Mouse (Mus musculus) C2C12 (cell line): Measurements from ENCODE around the gene Afg1l. TPM values are rescaled to one million over a fixed set of nuclear protein-coding genes. Genes with fewer than 3 reads are reported as not detected.

Experiments
- H3K27me3 ChIP-seq: one replicate; pipeline ENCODE4 v1.6.1; 2011; ENCODE audit not compliant: control insufficient read depth, insufficient read depth, insufficient read length
- H3K36me3 ChIP-seq: one replicate; pipeline ENCODE4 v1.6.1; 2011; ENCODE audit not compliant: control insufficient read depth, insufficient read depth
- H3K4me3 ChIP-seq: one replicate; pipeline ENCODE4 v1.5.1; 2011; ENCODE audit warnings: mild to moderate bottlenecking, control low read depth; ENCODE audit not compliant: poor library complexity, insufficient read depth, severe bottlenecking
- H3K79me2 ChIP-seq: one replicate; pipeline ENCODE4 v1.6.1; 2011; ENCODE audit not compliant: control insufficient read depth, insufficient read depth
- H3K79me3 ChIP-seq: one replicate; pipeline ENCODE4 v1.6.1; 2011; ENCODE audit warnings: low read depth, control low read depth
- H3ac ChIP-seq: one replicate; pipeline ENCODE3; 2011; ENCODE audit warnings: low read depth; ENCODE audit not compliant: control insufficient read depth, insufficient read length
- CEBPB ChIP-seq: IDR thresholded peaks from one replicate; pipeline ENCODE4 v1.6.1; 2011; ENCODE audit warnings: low read depth, mild to moderate bottlenecking, control low read depth, moderate library complexity
- CTCF ChIP-seq: IDR thresholded peaks from one replicate; pipeline ENCODE4 v1.5.1; 2011; ENCODE audit not compliant: control insufficient read depth, insufficient read depth, insufficient read length
- FOSL1 ChIP-seq: IDR thresholded peaks from one replicate; pipeline ENCODE4 v1.8.0; 2011; ENCODE audit warnings: mild to moderate bottlenecking, low read length; ENCODE audit not compliant: poor library complexity, insufficient read depth, severe bottlenecking
- MAX ChIP-seq: IDR thresholded peaks from one replicate; pipeline ENCODE4 v1.6.1; 2011; ENCODE audit warnings: mild to moderate bottlenecking, control low read depth
- MYOD1 ChIP-seq: IDR thresholded peaks from one replicate; pipeline ENCODE4 v1.6.1; 2011; ENCODE audit warnings: low read depth; ENCODE audit not compliant: control insufficient read depth, insufficient read length
- MYOG ChIP-seq: IDR thresholded peaks from one replicate; pipeline ENCODE4 v1.6.1; 2011; ENCODE audit not compliant: control insufficient read depth, insufficient read length; ENCODE audit errors: extremely low read depth
- USF1 ChIP-seq: IDR thresholded peaks from one replicate; pipeline ENCODE4 v1.6.1; 2011; ENCODE audit warnings: low read depth, mild to moderate bottlenecking, control low read depth, moderate library complexity
- polyA plus RNA-seq: library from polyadenylated mRNA; unstranded; fragments of >200 nt; fragmentation: generic; extraction: Trizol; gene quantifications from one replicate; pipeline ENCODE4 v1.2.1, GENCODE M21; 2012; ENCODE audit warnings: missing spikeins

Gene Afg1l
- polyA plus RNA-seq, 1 experiment: 4.7 TPM

DNA sequence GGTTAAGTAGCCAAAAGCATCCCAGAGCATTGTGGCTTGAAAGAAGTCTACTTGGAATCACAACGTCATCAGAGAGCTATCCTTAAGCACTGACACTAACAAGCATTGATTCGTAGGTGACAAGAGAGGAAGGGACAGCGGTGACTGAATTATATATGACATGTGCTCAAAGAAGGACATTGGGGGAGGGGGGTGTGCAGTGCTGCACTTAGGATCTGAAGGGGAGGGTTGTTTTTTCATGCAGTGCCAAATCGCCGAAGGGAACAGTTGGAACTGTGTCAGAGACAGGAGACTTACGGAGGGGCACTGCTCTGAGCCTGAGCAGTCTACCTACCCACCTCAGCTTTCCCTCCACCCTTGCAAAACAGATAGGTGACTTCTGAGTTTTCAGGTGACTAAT is 94.7 kb downstream of the Afg1l start:
- H3K79me2 ChIP-seq: no peaks in the 10 kb centered on the region
- no peaks in the 10 kb centered on the region for H3K27me3 ChIP-seq
- TF ChIP-seq CEBPB: no peak
- no peak for TF ChIP-seq USF1
- TF ChIP-seq CTCF: no peak
- TF ChIP-seq MAX: no peak
- no peak for TF ChIP-seq MYOD1
- TF ChIP-seq FOSL1: no peak
- no peak for TF ChIP-seq MYOG
- no peak overlapping the region for H3K4me3 ChIP-seq
- no peaks in the 10 kb centered on the region for H3K36me3 ChIP-seq
- no peaks in the 10 kb centered on the region for H3K79me3 ChIP-seq
- H3ac ChIP-seq: no peak overlapping the region

DNA sequence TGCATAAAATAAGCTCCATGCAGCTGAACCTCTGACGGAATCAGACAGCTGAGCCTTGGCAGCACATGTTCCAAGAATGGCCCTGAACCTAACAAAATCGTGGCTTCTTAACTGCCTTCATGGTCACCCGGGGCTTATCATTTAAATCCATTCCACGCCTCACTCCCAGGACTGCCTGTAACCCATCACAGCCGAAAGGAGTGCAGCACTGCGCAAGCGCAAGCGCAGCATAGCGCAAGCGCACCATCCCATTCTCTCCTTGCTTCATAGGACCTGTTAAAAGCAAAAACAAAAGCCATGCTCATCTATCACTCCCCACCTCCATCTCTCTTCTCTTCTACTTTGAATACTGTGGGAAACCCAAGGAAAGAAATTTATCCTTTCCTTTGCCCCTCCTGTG is 114.1 kb downstream of the Afg1l start:
- H3K27me3 ChIP-seq: no peaks in the 10 kb centered on the region
- no peak overlapping the region for H3ac ChIP-seq
- TF ChIP-seq CTCF (no peak), CEBPB (no peak)
- no peaks in the 10 kb centered on the region for H3K36me3 ChIP-seq
- no peaks in the 10 kb centered on the region for H3K79me2 ChIP-seq
- H3K4me3 ChIP-seq: no peak overlapping the region
- no peaks in the 10 kb centered on the region for H3K79me3 ChIP-seq

DNA sequence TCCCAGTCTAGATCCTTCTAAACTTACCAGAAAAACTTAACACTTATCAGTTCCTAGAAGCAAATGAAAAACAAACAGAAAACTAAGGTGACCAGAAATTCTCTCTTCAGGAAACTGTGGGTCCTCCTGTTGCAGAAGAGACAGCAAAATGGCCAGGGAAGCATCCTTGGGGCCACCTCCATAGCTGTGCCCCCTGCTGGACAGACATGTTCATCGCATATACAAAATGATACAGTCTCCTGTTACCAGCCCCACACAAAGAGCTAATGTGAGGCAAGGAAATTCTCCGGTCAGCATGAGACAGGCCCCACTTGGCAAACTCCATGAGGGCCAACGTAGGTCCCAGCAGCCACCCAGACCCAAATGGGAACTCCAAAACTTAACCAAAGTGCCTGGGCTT is 122.4 kb downstream of the Afg1l start:
- no peaks in the 10 kb centered on the region for H3K79me2 ChIP-seq
- TF ChIP-seq MYOG: no peak
- no peak for TF ChIP-seq USF1
- TF ChIP-seq CEBPB: no peak
- TF ChIP-seq MAX: no peak
- TF ChIP-seq CTCF: no peak
- no peak for TF ChIP-seq FOSL1
- no peak for TF ChIP-seq MYOD1
- H3K27me3 ChIP-seq: no peaks in the 10 kb centered on the region
- H3K36me3 ChIP-seq: no peaks in the 10 kb centered on the region
- H3ac ChIP-seq: no peak overlapping the region
- no peaks in the 10 kb centered on the region for H3K79me3 ChIP-seq
- no peak overlapping the region for H3K4me3 ChIP-seq

DNA sequence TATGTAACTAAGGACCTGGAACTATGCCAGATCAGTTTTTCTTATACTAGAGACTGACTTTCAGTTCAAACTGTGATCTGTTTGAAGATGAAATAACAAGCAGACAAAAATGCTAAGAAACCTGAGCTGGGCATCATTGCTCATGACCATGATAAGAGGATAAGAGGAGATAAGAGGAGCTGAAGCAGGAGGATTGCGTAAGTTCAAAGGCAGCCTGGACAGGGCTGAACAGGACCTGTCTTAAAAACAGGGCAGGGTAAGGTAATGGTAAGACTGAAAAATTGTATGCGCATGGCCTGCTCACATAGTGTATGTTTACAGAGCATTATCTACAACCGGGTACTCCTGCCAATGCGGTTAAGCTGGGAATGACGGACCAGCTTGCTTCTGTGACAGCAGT is 130.4 kb downstream of the Afg1l start:
- no peaks in the 10 kb centered on the region for H3K79me3 ChIP-seq
- H3K4me3 ChIP-seq: no peak overlapping the region
- H3K27me3 ChIP-seq: no peaks in the 10 kb centered on the region
- no peaks in the 10 kb centered on the region for H3K79me2 ChIP-seq
- H3ac ChIP-seq: no peak overlapping the region
- TF ChIP-seq USF1: no peak
- no peak for TF ChIP-seq CEBPB
- TF ChIP-seq MYOD1: no peak
- no peak for TF ChIP-seq CTCF
- TF ChIP-seq MYOG: no peak
- TF ChIP-seq MAX: no peak
- TF ChIP-seq FOSL1: no peak
- no peaks in the 10 kb centered on the region for H3K36me3 ChIP-seq

DNA sequence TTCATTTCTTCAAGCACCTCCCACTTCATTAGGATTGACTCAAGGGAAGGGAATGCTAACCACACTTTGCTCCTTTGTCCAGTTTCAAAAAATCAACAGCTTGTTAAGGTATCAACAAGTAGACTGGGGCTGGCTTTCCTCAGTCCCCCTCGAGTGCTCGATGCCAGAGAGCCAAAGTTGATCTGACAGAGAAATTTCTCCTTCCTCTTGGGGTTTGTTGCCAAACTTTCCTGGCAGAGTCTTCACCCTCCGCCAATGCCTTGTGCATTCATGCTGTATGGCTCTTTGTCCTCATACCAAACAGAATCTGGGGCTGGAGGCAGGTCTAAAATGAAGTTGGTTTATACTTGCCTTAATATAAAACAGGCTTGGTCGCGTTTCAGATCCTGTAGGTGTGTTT is 131.2 kb downstream of the Afg1l start:
- no peak overlapping the region for H3K4me3 ChIP-seq
- TF ChIP-seq MYOG: no peak
- TF ChIP-seq CEBPB: no peak
- no peak for TF ChIP-seq MYOD1
- TF ChIP-seq FOSL1: no peak
- H3ac ChIP-seq: no peak overlapping the region

DNA sequence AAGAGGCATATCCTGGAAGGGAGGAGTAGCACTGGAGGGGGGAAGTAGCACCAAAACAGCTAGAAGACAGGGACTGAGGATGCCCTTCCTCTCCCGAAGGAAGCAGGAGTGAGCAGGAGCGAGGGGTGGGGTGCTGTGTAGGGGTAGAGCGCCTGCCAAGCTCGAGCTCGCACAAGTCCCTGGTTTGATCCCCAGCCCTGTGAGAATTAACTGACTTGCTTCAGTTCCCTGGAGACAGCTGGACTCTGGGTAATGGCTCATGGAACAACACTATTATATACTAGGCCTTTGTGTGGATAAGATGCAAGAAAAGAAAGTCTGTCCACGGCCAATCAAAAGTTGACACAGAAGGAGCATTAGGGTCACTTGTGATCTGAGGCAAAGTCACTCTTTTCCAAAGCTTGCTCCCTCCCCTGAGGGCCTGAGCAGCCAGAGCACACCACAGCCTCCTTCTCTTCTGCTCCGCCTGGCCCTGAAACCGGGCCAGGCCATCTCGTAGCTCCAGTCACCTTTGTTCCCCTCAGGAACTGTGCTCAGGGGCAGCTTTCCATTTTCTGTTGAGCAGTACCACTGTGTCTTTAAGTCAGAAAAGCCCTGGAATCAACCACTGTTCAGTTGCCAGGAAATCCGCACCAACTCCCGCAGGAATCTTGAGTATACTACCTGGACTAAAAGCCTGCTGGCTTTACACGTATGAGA is 132.0 kb downstream of the Afg1l start:
- Histone ChIP-seq H3K36me3 (no peaks in the 10 kb centered on the region), H3K79me3 (no peaks in the 10 kb centered on the region), H3ac (no peak overlapping the region), H3K79me2 (no peaks in the 10 kb centered on the region), H3K4me3 (no peak overlapping the region), H3K27me3 (no peaks in the 10 kb centered on the region)
- TF ChIP-seq FOSL1 (no peak), CTCF (no peak), MYOG (no peak), MYOD1 (no peak), USF1 (no peak), MAX (no peak), CEBPB (no peak)

More for the DNA sequence above, 131.2 kb downstream of the Afg1l start:
- no peaks in the 10 kb centered on the region for H3K27me3 ChIP-seq
- no peaks in the 10 kb centered on the region for H3K79me3 ChIP-seq
- no peaks in the 10 kb centered on the region for H3K79me2 ChIP-seq
- no peaks in the 10 kb centered on the region for H3K36me3 ChIP-seq
